Mouse (Mus musculus) G1E (cell line): ENCODE results near the gene Mms19. TPM values are rescaled to one million over a fixed set of nuclear protein-coding genes. Genes with fewer than 3 reads are reported as not detected.

Source experiments
- ATAC-seq: 2 replicates; pipeline ENCODE4 v1.8.0; 2016; ENCODE audit warnings: mild to moderate bottlenecking; ENCODE audit not compliant: insufficient number of reproducible peaks, poor library complexity, low FRiP score, severe bottlenecking; ENCODE audit errors: extremely low read depth
- DNase-seq: peaks from one replicate; pipeline ENCODE4 v3.0.0; 2012; ENCODE audit warnings: low spot score
- H3K27me3 ChIP-seq: 2 replicates; pipeline ENCODE4 v1.6.1; 2012; ENCODE audit warnings: mild to moderate bottlenecking, low read length, inconsistent platforms; ENCODE audit not compliant: insufficient read depth
- H3K36me3 ChIP-seq: replicated peaks from 2 replicates; pipeline ENCODE3; 2012; ENCODE audit warnings: mild to moderate bottlenecking, inconsistent platforms
- H3K4me1 ChIP-seq: 2 replicates; pipeline ENCODE4 v1.6.1; 2012; ENCODE audit warnings: low read depth, low read length, inconsistent platforms, mixed read lengths; ENCODE audit not compliant: insufficient read depth
- H3K4me3 ChIP-seq: 2 replicates; pipeline ENCODE4 v1.5.1; 2012; ENCODE audit warnings: low read depth, mild to moderate bottlenecking, inconsistent platforms, low read length, moderate library complexity, mixed read lengths
- H3K9me3 ChIP-seq: replicated peaks from 2 replicates; pipeline ENCODE4 v1.6.1; 2012; ENCODE audit warnings: inconsistent platforms
- CTCF ChIP-seq: IDR thresholded peaks from 2 replicates; pipeline ENCODE4 v1.5.1; 2012; ENCODE audit warnings: low read depth, low read length, inconsistent platforms, mixed read lengths
- GATA1 ChIP-seq: IDR thresholded peaks from 2 replicates; pipeline ENCODE4 v1.6.1; 2012; ENCODE audit warnings: borderline replicate concordance, low read length, inconsistent platforms, mixed read lengths
- GATA2 ChIP-seq: IDR thresholded peaks from 2 replicates; pipeline ENCODE4 v1.6.1; 2012; ENCODE audit warnings: low read depth, low read length, inconsistent platforms, borderline replicate concordance
- POLR2AphosphoS5 ChIP-seq: IDR thresholded peaks from 2 replicates; pipeline ENCODE4 v1.6.1; 2012; ENCODE audit warnings: low read depth, low read length, inconsistent platforms; ENCODE audit not compliant: insufficient replicate concordance
- TAL1 ChIP-seq: conservative IDR thresholded peaks from 2 replicates; pipeline ENCODE4 v1.6.1; 2012; ENCODE audit warnings: low read depth, low read length, inconsistent platforms, mixed read lengths
- polyA plus RNA-seq: library from polyadenylated mRNA; stranded (reverse); fragments of >175 nt; gene quantifications from 2 replicates; pipeline ENCODE4 v1.2.3, GENCODE M21; 2012
- total RNA-seq, 2 experiments: library from RNA; stranded (forward) in 1 of 2; stranded (reverse) in 1 of 2; fragments of 200-1000 nt in 1 of 2; fragments of >200 nt in 1 of 2; fragmentation: Nextera tagmentation in 1 of 2; gene quantifications; 2 replicates each; pipeline ENCODE4 v1.2.3; 2014 to 2017

The Mms19 gene
- total and polyA plus RNA-seq, 3 experiments: 17.4 to 39.4 (median 26.2) TPM

DNA sequence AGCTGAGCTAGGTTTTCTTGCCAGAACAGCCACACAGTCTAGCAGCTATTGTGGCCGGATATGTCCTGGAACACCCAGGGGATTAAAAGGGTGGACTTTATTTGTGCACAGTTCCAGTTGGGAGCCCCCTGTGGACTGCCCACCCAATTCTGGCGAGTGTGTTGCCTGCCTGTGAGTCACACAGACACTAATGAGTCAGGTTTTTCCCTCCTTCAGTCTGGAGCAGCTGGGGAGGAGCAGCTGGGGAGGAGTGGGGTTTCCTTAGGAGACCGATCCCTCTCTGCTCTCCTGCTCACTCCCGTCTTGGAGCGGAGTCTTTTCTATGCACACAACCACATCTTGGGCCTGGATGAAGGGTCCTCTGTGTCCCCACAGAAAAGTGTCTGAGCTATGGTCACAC, 35.9 kb upstream of the Mms19 start:
- H3K9me3 ChIP-seq: no peaks in the 10 kb centered on the region
- ATAC-seq (no peak), DNase-seq (no peak)
- peaks cover 13% of the 10 kb centered on the region for H3K27me3 ChIP-seq
- H3K4me3 ChIP-seq: no peak overlapping the region
- no peak for TF ChIP-seq GATA1
- no peak for TF ChIP-seq POLR2AphosphoS5
- no peak for TF ChIP-seq GATA2
- TF ChIP-seq TAL1: no peak
- peaks cover 4% of the 10 kb centered on the region; the same call in 1 of the 2 replicates for H3K4me1 ChIP-seq
- H3K36me3 ChIP-seq: no peaks in the 10 kb centered on the region

DNA sequence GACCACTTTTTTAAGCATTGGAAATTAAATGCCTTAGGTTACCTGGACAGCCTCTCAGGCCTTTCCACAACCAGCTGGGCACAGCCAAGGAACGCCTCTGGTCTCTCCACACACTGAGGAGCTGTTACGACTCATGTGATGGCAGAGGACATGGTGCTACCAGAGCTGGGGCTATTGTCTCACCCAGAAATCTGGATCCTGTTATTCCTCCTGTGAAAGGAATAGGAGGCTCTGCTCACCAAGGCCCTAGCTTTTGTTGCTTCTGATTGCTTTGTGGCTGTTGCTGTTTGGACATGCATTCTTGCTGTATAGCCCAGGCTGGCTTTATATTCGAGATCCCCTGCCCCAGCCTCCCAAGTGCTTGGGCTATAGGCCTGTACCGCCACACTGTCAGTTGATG, 35.3 kb upstream of the Mms19 start:
- Histone ChIP-seq H3K4me3 (no peak overlapping the region), H3K4me1 (no peaks in the 10 kb centered on the region), H3K27me3 (peaks cover 10% of the 10 kb centered on the region), H3K36me3 (no peaks in the 10 kb centered on the region), H3K9me3 (no peaks in the 10 kb centered on the region)
- TF ChIP-seq POLR2AphosphoS5: no peak
- TF ChIP-seq CTCF: no peak
- no peak for TF ChIP-seq GATA1
- no peak for TF ChIP-seq TAL1
- no peak for TF ChIP-seq GATA2
- DNase-seq (no peak), ATAC-seq (no peak)

DNA sequence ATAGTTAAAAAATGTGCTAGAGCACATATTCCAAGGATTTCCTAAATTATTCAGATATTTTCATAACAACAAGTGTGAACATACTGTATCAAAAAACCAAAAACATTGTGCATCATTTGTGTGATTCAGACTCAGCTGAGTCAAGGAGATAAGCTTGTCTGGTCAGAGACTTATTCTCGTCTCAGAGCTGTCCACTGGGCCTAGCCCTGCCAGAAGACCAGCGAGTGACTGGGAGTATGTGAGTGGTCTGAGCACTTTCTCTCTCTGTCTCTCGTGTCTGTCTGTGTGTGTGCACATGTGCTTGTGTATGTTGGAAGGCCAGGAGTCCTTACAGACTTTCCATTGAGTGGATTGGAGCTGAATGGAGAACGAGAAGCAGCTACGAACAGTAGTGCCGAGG, 34.0 kb upstream of the Mms19 start:
- H3K4me1 ChIP-seq: no peaks in the 10 kb centered on the region
- H3K4me3 ChIP-seq: no peak overlapping the region
- TF ChIP-seq GATA2: no peak
- no peak for TF ChIP-seq CTCF
- no peak for TF ChIP-seq TAL1
- TF ChIP-seq GATA1: no peak
- TF ChIP-seq POLR2AphosphoS5: no peak
- ATAC-seq (no peak), DNase-seq (no peak)
- no peaks in the 10 kb centered on the region for H3K36me3 ChIP-seq
- peaks cover 16% of the 10 kb centered on the region for H3K27me3 ChIP-seq
- H3K9me3 ChIP-seq: no peaks in the 10 kb centered on the region

DNA sequence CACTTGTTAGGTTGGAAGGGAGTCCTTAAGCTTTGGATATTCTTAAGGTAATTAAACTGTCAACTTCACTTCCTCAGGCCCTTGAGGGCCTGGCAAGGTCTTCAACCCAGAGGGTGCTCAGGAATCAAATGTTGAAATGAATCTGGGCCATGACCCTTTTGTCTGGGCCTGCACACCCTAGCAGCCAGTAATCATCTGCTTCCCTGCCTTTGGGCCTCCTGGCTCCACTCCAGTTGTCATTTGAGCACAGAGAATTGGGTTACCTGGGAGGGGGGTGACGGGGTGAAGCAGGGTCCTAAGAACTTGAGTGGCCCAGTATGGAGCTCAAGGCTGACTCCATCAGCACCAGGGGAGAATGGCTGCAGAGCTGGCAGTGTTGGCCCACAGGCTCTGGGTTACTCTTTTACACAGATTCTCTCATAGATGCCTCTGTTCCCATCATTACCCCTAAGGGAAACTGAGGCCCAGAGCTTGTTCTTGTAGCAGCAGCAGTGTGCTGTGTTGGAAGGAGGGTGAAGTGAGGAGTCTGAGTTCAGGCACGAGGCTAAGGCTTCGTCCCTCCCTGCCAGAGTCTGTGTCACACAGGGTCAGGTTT, 33.4 kb upstream of the Mms19 start:
- Histone ChIP-seq H3K9me3 (no peaks in the 10 kb centered on the region), H3K4me3 (no peak overlapping the region), H3K27me3 (peaks cover 12% of the 10 kb centered on the region), H3K36me3 (no peaks in the 10 kb centered on the region), H3K4me1 (no peaks in the 10 kb centered on the region)
- DNase-seq: no peak
- TF ChIP-seq POLR2AphosphoS5: no peak
- no peak for TF ChIP-seq GATA2
- TF ChIP-seq TAL1: no peak
- no peak for TF ChIP-seq CTCF
- no peak for TF ChIP-seq GATA1
- ATAC-seq: no peak

DNA sequence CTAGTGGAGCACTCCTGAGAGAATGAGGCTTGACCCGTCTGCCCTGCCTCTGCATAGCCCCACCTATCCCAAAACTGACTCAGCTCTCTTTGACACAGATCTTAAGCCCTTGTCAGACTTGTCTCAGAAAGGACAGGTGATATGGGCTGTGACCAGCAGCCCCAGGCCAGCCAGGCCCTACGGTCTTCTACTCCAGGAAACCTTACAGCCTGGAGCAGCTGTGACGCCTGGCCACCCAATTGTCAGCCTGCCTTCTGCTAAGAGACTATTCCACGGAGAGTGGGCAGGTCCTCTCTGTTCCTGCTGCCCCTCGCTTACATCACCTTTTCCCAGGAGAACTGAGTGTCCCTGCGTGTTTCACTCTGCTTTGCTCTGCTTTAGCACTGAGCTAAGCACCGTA, 30.2 kb upstream of the Mms19 start:
- TF ChIP-seq CTCF (no peak), TAL1 (no peak), GATA2 (no peak), POLR2AphosphoS5 (no peak), GATA1 (no peak)
- H3K27me3 ChIP-seq: peaks cover 10% of the 10 kb centered on the region; the same call in 1 of the 2 replicates

DNA sequence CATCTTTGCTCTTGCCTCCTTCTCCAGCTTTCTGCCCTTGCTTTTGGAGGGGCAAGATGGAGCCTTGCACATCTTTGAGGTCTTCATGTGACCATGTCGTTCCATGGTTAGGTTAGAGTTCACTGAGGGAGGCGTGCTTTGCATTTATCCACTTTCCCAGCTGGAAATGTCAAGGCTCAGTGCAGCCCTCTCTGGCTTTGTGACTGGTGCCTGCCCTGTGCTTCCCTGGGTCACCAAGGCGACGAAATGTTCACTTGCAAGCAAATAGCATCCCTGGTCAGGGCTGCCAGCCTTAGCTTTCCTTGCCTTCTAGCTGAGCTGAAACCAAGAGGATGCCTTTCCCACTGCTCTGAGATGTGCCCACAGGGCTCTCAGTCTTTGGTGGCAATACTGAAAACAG, 29.5 kb upstream of the Mms19 start:
- Histone ChIP-seq H3K9me3 (no peaks in the 10 kb centered on the region), H3K27me3 (peaks cover 14% of the 10 kb centered on the region; the same call in 1 of the 2 replicates), H3K4me1 (no peaks in the 10 kb centered on the region; the same call in 1 of the 2 replicates), H3K36me3 (no peaks in the 10 kb centered on the region), H3K4me3 (no peak overlapping the region)
- no peak for ATAC-seq
- DNase-seq: no peak
- TF ChIP-seq POLR2AphosphoS5: no peak
- TF ChIP-seq CTCF: no peak
- no peak for TF ChIP-seq GATA2
- TF ChIP-seq GATA1: no peak
- no peak for TF ChIP-seq TAL1

More for the DNA sequence above, 30.2 kb upstream of the Mms19 start:
- H3K36me3 ChIP-seq: no peaks in the 10 kb centered on the region
- H3K4me3 ChIP-seq: no peak overlapping the region
- no peaks in the 10 kb centered on the region for H3K9me3 ChIP-seq
- H3K4me1 ChIP-seq: no peaks in the 10 kb centered on the region
- DNase-seq (no peak), ATAC-seq (no peak)

DNA sequence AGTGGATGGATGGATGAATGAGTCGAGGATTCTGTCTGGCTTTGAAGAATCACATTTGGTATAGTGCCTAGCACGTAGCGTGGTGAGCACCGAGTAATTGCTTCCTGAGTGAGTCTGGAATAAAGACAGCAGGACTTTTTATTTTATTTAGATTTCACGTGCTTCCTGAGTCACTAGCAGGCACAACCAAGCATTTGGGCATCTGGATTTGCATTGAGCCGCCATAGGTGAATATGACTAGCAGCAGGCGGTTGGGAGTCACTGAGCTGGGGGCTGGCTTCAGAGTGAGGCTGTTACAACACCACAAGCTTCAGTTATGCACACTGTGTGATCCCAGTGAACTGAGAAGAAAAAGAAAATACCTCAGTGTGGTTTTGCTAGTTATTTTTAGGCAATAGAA, 28.1 kb upstream of the Mms19 start:
- Histone ChIP-seq H3K9me3 (no peaks in the 10 kb centered on the region), H3K4me1 (no peaks in the 10 kb centered on the region; the same call in 1 of the 2 replicates), H3K36me3 (no peaks in the 10 kb centered on the region), H3K4me3 (no peak overlapping the region), H3K27me3 (peaks cover 19% of the 10 kb centered on the region; the same call in 1 of the 2 replicates)
- TF ChIP-seq GATA1: no peak
- TF ChIP-seq GATA2: no peak
- TF ChIP-seq TAL1: no peak
- no peak for TF ChIP-seq POLR2AphosphoS5
- no peak for TF ChIP-seq CTCF
- no peak for DNase-seq
- ATAC-seq: no peak
